Mouse (Mus musculus): ENCODE data around the gene Clvs2. TPM values are rescaled to one million over a fixed set of nuclear protein-coding genes. Genes with fewer than 3 reads are reported as not detected.

Clvs2 gene
- not detected in 2 replicates for total RNA-seq (2015)
- not detected in 2 replicates for total RNA-seq (2017)

DNA sequence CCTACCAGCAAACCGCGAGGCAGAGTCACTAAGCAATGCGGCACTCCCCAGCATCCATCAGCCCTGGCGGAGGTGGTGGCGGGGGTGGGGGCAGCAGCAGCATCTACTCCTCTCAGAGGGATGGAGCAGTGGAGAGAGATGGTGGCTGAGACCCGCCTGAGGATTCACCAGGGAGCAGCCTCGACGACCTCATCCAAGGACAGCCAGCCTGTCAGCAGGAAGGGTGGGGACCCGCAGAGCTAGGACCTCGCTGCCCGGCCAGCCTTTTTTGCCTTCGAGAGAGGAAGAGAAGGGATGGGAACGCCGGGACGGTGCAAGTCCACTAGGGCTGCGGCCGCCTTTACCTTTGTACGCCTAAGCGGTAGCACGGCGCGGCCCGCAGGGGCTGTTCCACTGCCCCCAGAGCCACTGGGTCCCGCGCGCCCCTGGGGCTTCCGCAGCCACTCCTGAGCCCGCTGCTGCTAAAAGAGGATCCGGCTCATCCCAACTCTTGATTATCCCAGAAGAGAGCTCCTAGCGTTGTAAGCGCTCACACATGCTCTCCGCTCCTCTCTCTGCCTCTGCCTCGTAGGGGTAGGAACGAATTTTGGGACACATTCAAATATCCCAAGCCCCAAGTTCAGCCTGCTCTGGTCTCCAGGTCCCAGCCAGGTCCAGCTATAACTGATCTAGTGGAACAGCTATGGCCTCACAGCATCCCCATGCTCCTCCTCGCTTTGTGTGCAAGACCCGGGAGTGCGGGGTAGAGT, at the start of gene Clvs2:
Gene Clvs2, minus strand, starts transcription at position 639 of the 749 bp plus-strand sequence.
- ATAC-seq (replicated peaks; ENCODE audit: poor library complexity): no peak

DNA sequence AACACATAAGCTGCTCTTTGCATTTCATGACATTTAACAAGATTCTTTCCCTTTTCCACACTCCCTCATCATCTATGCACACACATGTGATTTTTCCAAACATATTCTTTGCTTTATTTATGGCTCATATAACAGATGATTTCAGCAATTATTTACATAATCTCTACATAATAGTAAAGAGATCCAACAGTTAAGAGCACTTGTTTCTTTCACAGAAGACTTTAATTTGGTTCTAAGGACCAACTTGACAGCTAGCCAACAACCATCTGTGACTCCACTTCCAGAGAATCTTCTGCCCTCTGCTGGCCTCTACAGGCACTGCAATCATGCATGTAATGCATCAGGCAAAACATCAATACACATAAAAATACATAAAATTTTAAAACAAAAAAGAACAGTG, 28.6 kb upstream of the Clvs2 start:
- ATAC-seq (replicated peaks; ENCODE audit: poor library complexity): no peak

- no peak for ATAC-seq (replicated peaks; ENCODE audit: poor library complexity)
Measured at GRCm38 (mm10) chr10:33623577-33623991, 985 bp downstream of the Clvs2 start.

DNA sequence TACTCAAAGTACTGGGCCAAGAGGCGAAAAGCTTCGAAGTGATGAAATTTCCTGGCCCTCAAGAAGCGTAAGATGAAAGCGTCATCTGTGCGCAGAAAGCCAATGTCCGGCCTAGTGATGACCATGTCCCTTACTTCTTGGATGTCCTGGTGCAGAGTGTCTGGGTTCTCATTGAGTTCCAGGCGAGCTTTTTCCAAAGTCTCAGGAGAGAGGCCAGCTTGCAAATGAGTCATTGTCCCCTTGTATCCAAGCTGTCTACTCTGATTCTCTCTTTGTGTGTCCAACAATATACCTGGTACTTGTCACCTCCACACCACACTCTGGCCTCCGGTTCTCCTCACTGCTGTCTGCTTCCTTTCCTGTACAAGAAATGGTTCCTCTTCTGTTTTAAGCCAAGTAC, 1.9 kb downstream of the Clvs2 start:
- ATAC-seq (replicated peaks; ENCODE audit: poor library complexity): no peak

DNA sequence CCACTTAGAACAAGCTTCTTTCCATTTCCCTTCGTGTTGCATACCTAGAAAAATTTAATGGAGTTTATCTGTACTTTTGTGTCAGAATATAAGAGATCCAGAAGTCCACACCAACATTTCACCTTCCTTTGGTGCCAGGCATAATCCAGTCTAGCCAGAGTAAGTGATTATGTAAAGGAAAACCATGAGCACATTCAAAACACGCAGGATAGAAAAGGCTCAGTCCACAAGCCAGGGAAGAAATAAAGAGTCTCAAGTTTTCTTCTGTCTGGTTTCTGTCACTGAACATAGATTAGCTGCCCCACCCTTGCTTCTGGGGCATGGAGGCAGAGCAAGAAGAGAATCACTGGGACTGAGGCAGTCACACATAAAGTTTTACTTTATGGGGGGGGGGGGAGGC, 8.4 kb downstream of the Clvs2 start:
- ATAC-seq (replicated peaks; ENCODE audit: poor library complexity): no peak

- no peak for ATAC-seq (replicated peaks; ENCODE audit: poor library complexity)
Measured at GRCm38 (mm10) chr10:33613197-33613596, 11.4 kb downstream of the Clvs2 start.

- no peak for ATAC-seq (replicated peaks; ENCODE audit: poor library complexity)
Measured at GRCm38 (mm10) chr10:33592732-33593131, 31.8 kb downstream of the Clvs2 start.

- no peak for ATAC-seq (replicated peaks; ENCODE audit: poor library complexity)
Measured at GRCm38 (mm10) chr10:33588800-33589199, 35.8 kb downstream of the Clvs2 start.

DNA sequence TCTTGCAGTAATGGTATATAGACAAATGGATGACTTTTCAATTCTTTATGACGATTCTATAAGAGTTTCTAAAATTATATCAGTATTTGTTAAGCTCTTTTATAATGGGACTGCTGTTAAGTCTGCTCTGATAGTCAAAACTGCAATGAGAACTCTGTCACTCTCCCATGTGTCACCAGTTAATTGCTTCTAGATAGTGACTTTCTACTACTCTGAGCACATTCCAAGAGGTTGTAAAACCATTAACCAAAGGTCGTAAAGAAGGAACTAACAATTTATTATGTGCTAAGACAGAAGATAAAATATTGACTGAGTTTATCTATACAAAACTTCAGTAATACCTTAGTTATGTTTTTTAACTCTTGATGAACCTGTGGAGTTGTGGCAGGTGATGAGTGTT, 37.5 kb downstream of the Clvs2 start:
- no peak for ATAC-seq (replicated peaks; ENCODE audit: poor library complexity)

DNA sequence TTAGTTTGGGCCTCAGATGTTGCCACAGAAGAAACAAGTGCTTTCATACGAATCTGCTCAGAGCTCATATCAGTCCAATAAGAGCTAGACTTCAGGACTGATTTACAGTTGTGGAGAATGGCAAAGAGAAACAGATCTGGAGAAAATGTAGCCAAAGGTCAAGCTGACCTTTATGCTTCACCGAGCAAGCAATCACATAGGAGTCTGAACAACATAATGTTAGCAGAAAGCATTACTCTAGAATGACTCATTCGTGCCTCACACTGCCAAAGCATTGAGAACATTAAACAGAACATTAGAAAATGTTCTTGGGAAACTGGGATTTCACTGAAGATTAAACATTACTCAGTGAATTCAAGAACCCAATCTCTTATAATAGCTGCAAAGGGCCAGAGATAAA, 66.5 kb downstream of the Clvs2 start:
- ATAC-seq (replicated peaks; ENCODE audit: poor library complexity): no peak

- ATAC-seq (replicated peaks; ENCODE audit: poor library complexity): no peak
Measured at GRCm38 (mm10) chr10:33540331-33540730, 84.2 kb downstream of the Clvs2 start.

Other genes with a start within 250 kb of the Clvs2 start
- not detected in 2 replicates for gene Sult3a2, start 161.9 kb upstream of the Clvs2 start, total RNA-seq (2015)
- gene Sult3a2, start 161.9 kb upstream of the Clvs2 start, total RNA-seq (2017): not detected in 2 replicates
- gene Sult3a1, start 233.0 kb upstream of the Clvs2 start, total RNA-seq (2015): not detected in 2 replicates
- gene Sult3a1, start 233.0 kb upstream of the Clvs2 start, total RNA-seq (2017): not detected in 2 replicates

Measured in megakaryocyte progenitor cell, adult 5-6 weeks (primary cell).